Mouse (Mus musculus): ENCODE data around the gene Slc1a2.

GRCm38 (mm10) chr2:102699921-102700320, 41.5 kb downstream of the Slc1a2 start:
- TF ChIP-seq TAL1 (conservative IDR thresholded peaks at IDR 0.05; ENCODE audit: low read depth, low read length) (no peak), GATA1 (IDR thresholded peaks at IDR 0.05; ENCODE audit: borderline replicate concordance, low read length) (no peak), CTCF (IDR thresholded peaks at IDR 0.05; ENCODE audit: low read depth, low read length) (no peak)
